Mouse (Mus musculus): Measurements from ENCODE around the gene Samd8. TPM values are rescaled to one million over a fixed set of nuclear protein-coding genes. Genes with fewer than 3 reads are reported as not detected.

Gene Samd8
- total and polyA plus RNA-seq, 3 experiments: 5.4 to 9.5 (median 7.0) TPM

DNA sequence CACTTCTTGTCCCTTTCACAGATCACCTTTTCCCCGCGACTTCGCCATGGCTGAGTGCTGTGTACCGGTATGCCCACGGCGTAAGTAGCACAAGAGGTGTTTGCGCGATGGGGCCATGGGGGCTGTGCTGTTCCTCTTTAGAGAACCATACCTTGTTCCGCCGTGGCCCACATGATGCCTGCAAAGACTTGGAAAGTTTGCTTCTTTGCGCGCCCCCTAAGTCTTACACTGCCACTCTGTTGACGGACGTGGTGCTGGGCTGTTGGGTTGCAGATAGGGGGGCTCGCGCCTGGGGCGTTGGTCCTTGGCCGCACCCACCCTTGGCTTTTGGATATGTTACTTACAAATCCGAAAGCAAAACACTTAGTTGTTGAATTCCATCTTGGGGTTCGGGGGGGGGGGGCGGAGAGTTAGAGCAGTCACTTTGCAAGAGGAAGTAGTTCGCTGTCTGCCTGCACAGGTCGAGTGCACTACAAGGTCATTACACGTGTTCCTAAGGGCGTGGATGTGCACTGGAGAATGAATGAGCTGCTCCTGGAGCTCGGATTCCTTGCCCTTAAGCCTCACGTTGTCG, 81.6 kb downstream of the Samd8 start:
- dilution Hi-C loops (cut with MboI; ENCODE audit: extremely low pct_ligation_motif_present, extremely low pct_unique_long_range_greater_than_20kb, low sequenced_read_pairs) (no loop called here), in situ Hi-C loops (cut with MboI; ENCODE audit: low pct_ligation_motif_present, low pct_unique_long_range_greater_than_20kb, low sequenced_read_pairs) (no loop called here)
- Histone ChIP-seq H3K9ac (ENCODE audit: insufficient read depth, low read depth) (peak overlapping the region; percentile 82), H3K27ac (ENCODE audit: insufficient read depth, low read depth) (peak overlapping the region; percentile 70), H3K79me2 (replicated peaks; ENCODE audit: control insufficient read depth, extremely low read depth, insufficient read depth, poor library complexity, severe bottlenecking) (peaks cover 48% of the 10 kb centered on the region), H3K4me2 (ENCODE audit: insufficient read depth, low read depth, poor library complexity, severe bottlenecking) (peak overlapping the region; percentile 77; the same call in 1 of the 2 replicates), H3K9me3 (replicated peaks; ENCODE audit: low read length) (no peaks in the 10 kb centered on the region), H3K4me1 (ENCODE audit: control insufficient read depth in 1 of 2, insufficient read depth in 2 of 2) (peaks cover 0 to 32% of the 10 kb centered on the region in 2 experiments; a peak in 3 of 4 replicates), H3K36me3 (replicated peaks in 1 of 2; ENCODE audit: control insufficient read depth in 1 of 2, insufficient read depth in 1 of 2, low read length in 1 of 2) (peaks cover 19 to 32% of the 10 kb centered on the region in 2 experiments), H3K27me3 (replicated peaks) (no peaks in the 10 kb centered on the region), H3K4me3 (replicated peaks in 1 of 3; ENCODE audit: low read depth in 2 of 3, low read length in 2 of 3, poor library complexity in 1 of 3) (peak overlapping the region; percentile 90 to 98 (median 95))
- DNase-seq (ENCODE audit: extremely low read depth): peak; percentile 61
- TF ChIP-seq USF1 (IDR thresholded peaks at IDR 0.05; ENCODE audit: low read depth, low read length) (no peak), MXI1 (IDR thresholded peaks at IDR 0.05; ENCODE audit: low read depth, low read length) (peak; percentile 97), JUN (IDR thresholded peaks at IDR 0.05; ENCODE audit: insufficient read depth, low read depth, low read length) (no peak), MYC (IDR thresholded peaks at IDR 0.05; ENCODE audit: low read depth, low read length) (peak; percentile 82; the same call in 1 of the 2 replicates), CTCF (conservative IDR thresholded peaks at IDR 0.05 in 1 of 2, IDR thresholded peaks at IDR 0.05 in 1 of 2; ENCODE audit: low read depth in 2 of 2, low read length in 2 of 2) (no peak), MAX (IDR thresholded peaks at IDR 0.05; ENCODE audit: low read length) (peak; percentile 89), CHD2 (IDR thresholded peaks at IDR 0.05; ENCODE audit: low read length) (0 out of 2 replicates have a peak, but pooled peaks have one; percentile 7), CHD1 (IDR thresholded peaks at IDR 0.05; ENCODE audit: low read depth, low read length) (0 out of 2 replicates have a peak, but pooled peaks have one; percentile 65), GABPA (IDR thresholded peaks at IDR 0.05; ENCODE audit: insufficient replicate concordance, low read depth, low read length) (no peak), MAZ (IDR thresholded peaks at IDR 0.05; ENCODE audit: low read depth, low read length) (no peak), E2F4 (IDR thresholded peaks at IDR 0.05; ENCODE audit: insufficient replicate concordance, low read depth, low read length) (no peak), ELF1 (IDR thresholded peaks at IDR 0.05; ENCODE audit: low read depth, low read length) (0 out of 2 replicates have a peak, but pooled peaks have one; percentile 8), NRF1 (IDR thresholded peaks at IDR 0.05; ENCODE audit: low read depth, low read length) (no peak), NELFE (IDR thresholded peaks at IDR 0.05; ENCODE audit: low read depth, low read length) (no peak), SIN3A (IDR thresholded peaks at IDR 0.05; ENCODE audit: low read length) (peak; percentile 59), KAT2A (IDR thresholded peaks at IDR 0.05; ENCODE audit: insufficient replicate concordance, low read length) (no peak), BHLHE40 (IDR thresholded peaks at IDR 0.05; ENCODE audit: low read depth, low read length) (peak; percentile 65), POLR2A (IDR thresholded peaks at IDR 0.05; ENCODE audit: low read depth, low read length) (peak; percentile 39; the same call in 1 of the 2 replicates), POLR2AphosphoS2 (IDR thresholded peaks at IDR 0.05; ENCODE audit: low read depth, low read length) (no peak), ZC3H11A (IDR thresholded peaks at IDR 0.05; ENCODE audit: low read depth, low read length) (no peak), MAFK (IDR thresholded peaks at IDR 0.05; ENCODE audit: insufficient replicate concordance, low read length) (no peak), ETS1 (conservative IDR thresholded peaks at IDR 0.05; ENCODE audit: low read depth, low read length) (no peak), PAX5 (IDR thresholded peaks at IDR 0.05; ENCODE audit: low read length) (no peak)
